Mouse (Mus musculus): ENCODE results near the gene Gm281. TPM values are rescaled to one million over a fixed set of nuclear protein-coding genes. Genes with fewer than 3 reads are reported as not detected.

Gene Gm281
- polyA plus RNA-seq, 1 experiment from 2014 or later: 0.20 TPM

- H3K4me2 ChIP-seq (replicated peaks; ENCODE audit: low read depth, low read length): no peak overlapping the region
- no peak overlapping the region for H3K27ac ChIP-seq (ENCODE audit: low read length)
- ATAC-seq (no peak), DNase-seq (ENCODE audit: low spot score) (no peak)
- no peaks in the 10 kb centered on the region for H3K4me1 ChIP-seq (ENCODE audit: insufficient read depth, low read depth, low read length)
- H3K36me3 ChIP-seq (ENCODE audit: insufficient read depth, low read length): no peaks in the 10 kb centered on the region
- 46% methylated on average over 2 of the region's 2 CpGs for WGBS
- no peak overlapping the region for H3K9ac ChIP-seq (replicated peaks; ENCODE audit: low read depth)
- no peak overlapping the region for H3K4me3 ChIP-seq (ENCODE audit: low read depth, low read length)
- no peaks in the 10 kb centered on the region; the same call in 1 of the 2 replicates for H3K27me3 ChIP-seq (replicated peaks; ENCODE audit: insufficient read depth, low read length)
- H3K9me3 ChIP-seq (ENCODE audit: low read length): no peaks in the 10 kb centered on the region
- no peak for TF ChIP-seq CTCF (IDR thresholded peaks at IDR 0.05)
- TF ChIP-seq EP300 (IDR thresholded peaks at IDR 0.05): no peak
Observed at GRCm38 (mm10) chr14:13771163-13771562, 143.1 kb downstream of the Gm281 start.

GRCm38 (mm10) chr14:13770686-13771085 lies 143.6 kb downstream of the Gm281 start:
- peak; percentile 47 for DNase-seq (ENCODE audit: low spot score)
- 8% methylated on average over 1 of the region's 1 CpGs for WGBS
- peak; percentile 57 for ATAC-seq

More at GRCm38 (mm10) chr14:13770686-13771085, 143.6 kb downstream of the Gm281 start:
- H3K27ac ChIP-seq (ENCODE audit: low read length): no peak overlapping the region
- H3K9me3 ChIP-seq (ENCODE audit: low read length): no peaks in the 10 kb centered on the region
- no peaks in the 10 kb centered on the region; the same call in 1 of the 2 replicates for H3K27me3 ChIP-seq (replicated peaks; ENCODE audit: insufficient read depth, low read length)
- no peak overlapping the region for H3K4me2 ChIP-seq (replicated peaks; ENCODE audit: low read depth, low read length)
- no peak overlapping the region for H3K9ac ChIP-seq (replicated peaks; ENCODE audit: low read depth)
- H3K4me1 ChIP-seq (ENCODE audit: insufficient read depth, low read depth, low read length): no peaks in the 10 kb centered on the region
- no peak overlapping the region for H3K4me3 ChIP-seq (ENCODE audit: low read depth, low read length)
- TF ChIP-seq CTCF (IDR thresholded peaks at IDR 0.05): no peak
- TF ChIP-seq EP300 (IDR thresholded peaks at IDR 0.05): no peak
- no peaks in the 10 kb centered on the region for H3K36me3 ChIP-seq (ENCODE audit: insufficient read depth, low read length)

Small RNAs within 50 kb of the gene (microRNA-seq; reads per million reads assigned to microRNA genes)
- gene Gm27506: not detected

Other genes starting within 250 kb of the Gm281 start
- gene Sntn, start 243.6 kb downstream of the Gm281 start, polyA plus RNA-seq (2015; fragmentation: Nextera tagmentation; extraction: Ambion mirVana): 11.6 and 17.4 TPM in 2 replicates
- 4.3 and 4.9 TPM in 2 replicates for gene Atxn7, start 47.0 kb upstream of the Gm281 start, polyA plus RNA-seq (2015; fragmentation: Nextera tagmentation; extraction: Ambion mirVana)
- 116 and 117 TPM in 2 replicates for gene Thoc7, start 47.4 kb upstream of the Gm281 start, polyA plus RNA-seq (2015; fragmentation: Nextera tagmentation; extraction: Ambion mirVana)
- 130 and 132 TPM in 2 replicates for gene Psmd6, start 206.5 kb upstream of the Gm281 start, polyA plus RNA-seq (2015; fragmentation: Nextera tagmentation; extraction: Ambion mirVana)